Mouse (Mus musculus): ENCODE data around the gene Gm17720.

Gm17720 gene

GRCm38 (mm10) chr8:110102653-110103052 lies at the start of gene Gm17720:
Gm17720 (minus strand) TSS chr8:110102753.
- no peak for DNase-seq (ENCODE audit: low read depth, low spot score)

GRCm38 (mm10) chr8:110145538-110145937 lies 43.0 kb upstream of the Gm17720 start:
- peak; percentile 76 for DNase-seq (ENCODE audit: low read depth, low spot score)

GRCm38 (mm10) chr8:110140770-110141169 lies 38.2 kb upstream of the Gm17720 start:
- DNase-seq (ENCODE audit: low read depth, low spot score): no peak

- DNase-seq (ENCODE audit: low read depth, low spot score): no peak
These were observed 37.6 kb upstream of the Gm17720 start for GRCm38 (mm10) chr8:110140156-110140555.

- no peak for DNase-seq (ENCODE audit: low read depth, low spot score)
These were observed 33.0 kb upstream of the Gm17720 start for GRCm38 (mm10) chr8:110135515-110135914.

GRCm38 (mm10) chr8:110134236-110134635 lies 31.7 kb upstream of the Gm17720 start:
- DNase-seq (ENCODE audit: low read depth, low spot score): no peak

GRCm38 (mm10) chr8:110130537-110130936 lies 28.0 kb upstream of the Gm17720 start:
- peak; percentile 78 for DNase-seq (ENCODE audit: low read depth, low spot score)

GRCm38 (mm10) chr8:110119715-110120114 lies 17.2 kb upstream of the Gm17720 start:
- peak; percentile 48 for DNase-seq (ENCODE audit: low read depth, low spot score)

- no peak for DNase-seq (ENCODE audit: low read depth, low spot score)
These were observed 877 bp downstream of the Gm17720 start for GRCm38 (mm10) chr8:110101676-110102075.

GRCm38 (mm10) chr8:110100907-110101306 lies 1.6 kb downstream of the Gm17720 start, which contains the start of gene Gm21964:
Gm21964 (plus strand) TSS chr8:110101207.
- no peak for DNase-seq (ENCODE audit: low read depth, low spot score)

GRCm38 (mm10) chr8:110091869-110092268 lies 10.7 kb downstream of the Gm17720 start:
- no peak for DNase-seq (ENCODE audit: low read depth, low spot score)

- no peak for DNase-seq (ENCODE audit: low read depth, low spot score)
These were observed 20.0 kb downstream of the Gm17720 start for GRCm38 (mm10) chr8:110082416-110083105.

- no peak for DNase-seq (ENCODE audit: low read depth, low spot score)
These were observed 23.0 kb downstream of the Gm17720 start, which contains the start of gene Zfp612 for GRCm38 (mm10) chr8:110079282-110080221. Zfp612 (plus strand) TSS chr8:110079746.

- no peak for DNase-seq (ENCODE audit: low read depth, low spot score)
These were observed 28.1 kb downstream of the Gm17720 start for GRCm38 (mm10) chr8:110074496-110074895.

- DNase-seq (ENCODE audit: low read depth, low spot score): peak; percentile 81
These were observed 31.0 kb downstream of the Gm17720 start for GRCm38 (mm10) chr8:110071600-110071999.

- no peak for DNase-seq (ENCODE audit: low read depth, low spot score)
These were observed 32.8 kb downstream of the Gm17720 start for GRCm38 (mm10) chr8:110069706-110070105.

- no peak for DNase-seq (ENCODE audit: low read depth, low spot score)
These were observed 36.9 kb downstream of the Gm17720 start for GRCm38 (mm10) chr8:110065676-110066075.

- DNase-seq (ENCODE audit: low read depth, low spot score): no peak
These were observed 37.8 kb downstream of the Gm17720 start for GRCm38 (mm10) chr8:110064606-110065365.

GRCm38 (mm10) chr8:110064161-110064560 lies 38.4 kb downstream of the Gm17720 start:
- DNase-seq (ENCODE audit: low read depth, low spot score): no peak

GRCm38 (mm10) chr8:110058207-110058606 lies 44.3 kb downstream of the Gm17720 start:
- no peak for DNase-seq (ENCODE audit: low read depth, low spot score)

- no peak for DNase-seq (ENCODE audit: low read depth, low spot score)
These were observed 51.3 kb downstream of the Gm17720 start for GRCm38 (mm10) chr8:110051208-110051607.

- peak; percentile 66 for DNase-seq (ENCODE audit: low read depth, low spot score)
These were observed 62.0 kb downstream of the Gm17720 start for GRCm38 (mm10) chr8:110040509-110040908.
